Mouse (Mus musculus) 3134 (cell line): ENCODE data around the gene St8sia2.

Source experiments
- DNase-seq: peaks from one replicate; pipeline ENCODE4 v3.0.0-alpha.2; 2011; ENCODE audit warnings: low spot score; ENCODE audit not compliant: insufficient read length; ENCODE audit errors: extremely low read depth

St8sia2 gene

DNA sequence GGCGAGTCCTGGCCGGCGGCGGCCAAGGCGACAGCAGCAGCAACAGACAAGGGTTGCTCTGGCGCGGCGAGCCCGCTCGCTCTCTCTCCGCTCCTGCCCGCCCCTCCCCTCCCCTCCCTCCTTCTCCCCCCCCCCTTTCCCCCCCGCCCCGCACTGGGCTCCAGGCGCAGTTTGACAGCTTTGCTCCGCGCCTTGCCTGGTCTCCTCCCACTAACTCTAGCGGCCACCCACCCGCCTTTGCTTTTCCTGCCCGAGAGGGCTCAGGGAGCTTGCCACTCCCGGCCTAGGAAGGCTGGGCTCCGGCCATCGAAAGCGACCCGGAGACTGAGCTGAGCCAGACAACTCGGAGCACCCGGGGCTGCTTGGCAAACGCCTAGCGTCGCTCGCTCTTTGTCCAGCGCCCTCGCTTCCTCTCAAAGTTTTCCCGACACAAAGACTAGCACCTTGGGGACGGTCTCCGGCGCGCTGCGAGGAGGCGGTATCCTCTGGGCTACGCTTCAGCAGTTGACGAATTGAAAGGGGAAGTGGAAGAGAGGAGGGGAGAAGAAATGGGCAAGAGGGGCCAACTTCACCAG, at the start of gene St8sia2:
St8sia2 (minus strand) TSS at position 90 of the 575 bp plus-strand sequence.
- DNase-seq: no peak

DNA sequence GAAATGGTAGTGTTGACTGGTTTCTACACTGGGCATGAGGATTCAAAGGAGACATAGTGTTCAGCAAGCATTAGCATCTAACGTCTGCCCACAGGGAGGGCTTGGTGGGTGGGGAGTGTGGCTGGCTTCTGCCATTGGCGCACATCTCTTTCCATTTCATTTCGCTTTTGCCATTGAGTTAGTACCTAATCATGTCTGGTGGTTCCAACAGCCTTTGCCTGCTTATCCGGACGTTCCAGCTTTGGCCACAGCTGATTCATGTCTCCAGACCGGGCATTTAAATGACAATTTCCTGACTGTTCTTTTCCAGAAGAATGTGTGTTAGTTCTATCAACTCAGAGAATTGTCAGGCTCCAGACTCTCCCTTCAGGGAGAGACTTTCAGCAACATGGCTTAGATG, 47.6 kb upstream of the St8sia2 start:
- DNase-seq: no peak

- peak; percentile 3 for DNase-seq
Observed at GRCm38 (mm10) chr7:74060306-74060946, 46.9 kb upstream of the St8sia2 start.

GRCm38 (mm10) chr7:74059684-74060083, 46.2 kb upstream of the St8sia2 start:
- no peak for DNase-seq

GRCm38 (mm10) chr7:74055753-74056152, 42.3 kb upstream of the St8sia2 start:
- no peak for DNase-seq

GRCm38 (mm10) chr7:74047591-74047990, 34.1 kb upstream of the St8sia2 start:
- no peak for DNase-seq

DNA sequence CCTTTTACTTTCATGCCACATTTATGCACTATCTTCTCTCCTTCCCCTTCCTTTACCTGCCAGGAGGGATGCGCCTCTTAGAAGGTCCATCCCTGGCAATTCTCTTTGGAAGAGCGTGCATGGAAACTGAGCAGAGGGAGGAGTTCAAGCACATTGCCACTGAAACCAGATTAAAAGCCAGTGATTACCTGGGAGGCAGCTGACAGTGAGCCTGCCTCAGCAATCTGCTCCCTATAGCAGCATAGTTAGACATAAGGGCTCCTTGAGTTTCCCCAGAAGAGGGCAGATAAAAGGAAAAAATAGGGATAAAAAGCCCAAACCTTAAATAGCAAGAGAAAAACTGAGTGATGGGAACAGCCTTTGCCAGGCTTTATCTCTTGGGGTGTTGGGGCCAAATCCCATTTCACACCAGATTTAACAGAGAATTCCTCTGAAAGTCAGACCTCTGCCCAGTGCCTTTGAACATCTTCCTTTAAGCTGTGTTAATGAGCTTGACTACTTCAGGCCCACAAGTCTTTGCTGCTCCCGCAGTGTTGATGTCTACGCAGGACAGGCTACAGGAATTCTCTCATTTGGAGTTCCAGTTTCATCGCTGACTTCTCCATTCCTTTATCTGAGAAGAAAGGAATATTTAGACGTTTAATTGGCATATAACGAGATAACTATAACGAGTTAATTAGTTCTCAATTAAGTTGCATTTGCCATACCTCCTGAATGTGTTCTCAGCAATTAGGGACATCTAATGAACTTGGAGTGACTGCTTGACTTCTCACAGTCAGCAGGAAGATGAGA, 31.9 kb upstream of the St8sia2 start:
- no peak for DNase-seq

- no peak for DNase-seq
Observed at GRCm38 (mm10) chr7:74043562-74044138, 30.2 kb upstream of the St8sia2 start.

GRCm38 (mm10) chr7:74025007-74025406, 11.5 kb upstream of the St8sia2 start:
- DNase-seq: no peak

GRCm38 (mm10) chr7:74024171-74024570, 10.7 kb upstream of the St8sia2 start:
- no peak for DNase-seq

GRCm38 (mm10) chr7:74022571-74022970, 9.1 kb upstream of the St8sia2 start:
- DNase-seq: no peak

GRCm38 (mm10) chr7:74021771-74022170, 8.3 kb upstream of the St8sia2 start:
- DNase-seq: no peak

- DNase-seq: no peak
Observed at GRCm38 (mm10) chr7:74016613-74017012, 3.1 kb upstream of the St8sia2 start.

GRCm38 (mm10) chr7:74012858-74013600, 461 bp downstream of the St8sia2 start:
- no peak for DNase-seq

- no peak for DNase-seq
Observed at GRCm38 (mm10) chr7:74011976-74012857, 1.3 kb downstream of the St8sia2 start.

GRCm38 (mm10) chr7:74008946-74009542, 4.4 kb downstream of the St8sia2 start:
- DNase-seq: no peak

- DNase-seq: no peak
Observed at GRCm38 (mm10) chr7:74006775-74007371, 6.6 kb downstream of the St8sia2 start.

DNA sequence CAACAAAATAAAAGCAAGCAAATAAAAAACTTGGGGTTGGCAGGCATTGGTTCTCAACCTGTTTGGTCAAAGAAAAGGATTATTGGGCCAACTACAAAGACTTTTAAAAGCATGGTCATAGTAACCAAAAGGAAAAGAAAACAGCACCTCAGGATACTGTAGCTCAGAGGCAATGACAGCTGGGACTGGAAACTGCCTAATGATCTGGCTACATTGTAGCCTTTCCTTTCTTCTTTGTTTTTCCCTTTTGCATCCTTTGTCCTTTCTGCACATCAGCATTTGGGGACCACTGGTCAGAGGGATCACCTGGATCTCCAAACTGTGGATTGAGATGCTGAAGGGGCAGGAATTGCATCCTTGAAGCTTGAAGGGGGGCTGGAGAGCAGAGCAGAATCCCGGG, 7.1 kb downstream of the St8sia2 start:
- DNase-seq: no peak
